Mouse (Mus musculus): ENCODE data around the gene 1700123L14Rik.
"Not testable (repeated sequence)": the region's sequence is repeated elsewhere in the genome, so short reads cannot be mapped to it uniquely, and the experiment has no call there.

The 1700123L14Rik gene

DNA sequence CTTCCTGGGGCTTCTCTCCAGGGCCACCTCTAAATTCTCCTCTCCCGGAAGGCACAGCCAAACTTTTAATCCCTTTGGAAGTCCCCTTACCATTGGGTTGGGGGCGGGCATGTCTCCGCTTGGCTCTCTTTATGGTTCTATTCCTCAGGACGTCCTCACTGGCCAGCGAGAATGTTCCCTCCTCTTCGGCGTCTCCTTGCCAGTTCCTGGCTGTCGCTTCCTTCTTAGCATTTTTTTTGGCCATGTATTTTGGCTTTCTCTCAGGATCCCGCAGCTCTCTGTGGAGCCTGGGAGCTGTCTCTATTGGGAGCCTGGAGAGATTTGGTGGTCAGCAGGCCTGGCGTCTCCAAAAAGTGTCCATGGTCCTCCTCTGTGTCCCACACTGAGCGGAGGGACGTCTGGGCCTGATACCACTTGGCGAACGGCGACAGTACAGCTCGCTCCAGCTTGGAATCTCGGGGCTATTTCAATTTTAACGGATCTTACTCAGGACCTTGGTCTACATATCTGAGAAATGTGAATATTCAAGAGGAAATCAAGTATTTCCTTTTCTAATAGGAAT, at the start of gene 1700123L14Rik:
Gene 1700123L14Rik, minus strand, starts transcription at position 426 of the 562 bp plus-strand sequence.
- no peak for DNase-seq (ENCODE audit: low read depth)

DNA sequence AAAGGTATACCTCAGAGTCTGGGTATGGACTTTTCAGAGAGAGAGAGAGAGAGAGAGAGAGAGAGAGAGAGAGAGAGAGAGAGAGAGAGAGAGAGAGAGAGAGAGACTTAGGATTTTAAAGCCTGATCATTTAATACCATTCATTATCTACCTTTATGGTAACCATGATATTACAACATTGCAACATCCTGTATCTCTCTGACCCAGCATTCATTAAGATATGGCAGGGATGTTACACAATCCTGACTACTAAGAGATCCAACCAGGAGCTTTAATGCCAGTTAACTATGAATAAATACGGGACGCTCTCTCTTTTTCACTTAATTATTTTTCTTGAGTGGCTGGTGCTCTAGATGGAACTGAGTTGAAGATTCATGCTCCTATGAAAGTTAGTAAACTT, 39.4 kb upstream of the 1700123L14Rik start:
- no peak for DNase-seq (ENCODE audit: low read depth)

DNA sequence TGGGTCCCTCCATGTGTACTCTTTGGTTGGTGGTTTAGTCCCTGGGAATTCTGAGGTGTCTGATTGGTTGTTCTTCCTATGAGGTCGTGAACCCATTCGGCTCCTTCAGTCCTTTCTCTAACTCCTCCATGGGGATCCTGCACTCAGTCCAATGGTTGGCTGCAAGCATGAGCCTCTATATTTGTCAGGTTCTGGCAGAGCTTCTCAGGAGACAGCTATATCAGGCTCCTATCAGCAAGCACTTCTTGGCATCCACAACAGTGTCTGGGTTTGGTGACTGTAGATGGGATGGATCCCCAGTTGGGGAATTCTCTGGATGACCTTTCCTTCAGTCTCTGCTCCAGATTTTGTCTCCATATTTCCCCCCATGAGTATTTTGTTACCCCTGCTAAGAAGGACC, 32.9 kb upstream of the 1700123L14Rik start:
- DNase-seq (ENCODE audit: low read depth): not testable (repeated sequence)

DNA sequence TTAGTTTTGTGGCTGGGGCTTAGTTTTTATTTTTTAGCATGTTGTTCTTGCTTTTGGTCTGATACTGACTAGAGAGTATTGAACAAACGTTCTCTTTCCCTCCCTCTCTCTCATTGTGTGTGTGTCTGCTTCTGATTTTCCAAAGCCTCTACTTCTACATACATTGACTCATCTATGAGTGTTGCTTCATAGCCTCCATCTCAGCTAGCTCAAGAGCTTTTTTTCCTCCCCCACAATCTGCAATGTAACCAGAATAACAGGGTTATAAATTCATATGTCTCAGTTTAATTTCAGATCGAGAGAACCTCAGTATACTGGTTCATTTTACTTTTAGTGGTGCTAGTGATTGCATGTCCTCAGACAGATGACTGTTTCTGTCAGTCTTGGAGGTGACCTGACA, 20.5 kb upstream of the 1700123L14Rik start:
- DNase-seq (ENCODE audit: low read depth): no peak

DNA sequence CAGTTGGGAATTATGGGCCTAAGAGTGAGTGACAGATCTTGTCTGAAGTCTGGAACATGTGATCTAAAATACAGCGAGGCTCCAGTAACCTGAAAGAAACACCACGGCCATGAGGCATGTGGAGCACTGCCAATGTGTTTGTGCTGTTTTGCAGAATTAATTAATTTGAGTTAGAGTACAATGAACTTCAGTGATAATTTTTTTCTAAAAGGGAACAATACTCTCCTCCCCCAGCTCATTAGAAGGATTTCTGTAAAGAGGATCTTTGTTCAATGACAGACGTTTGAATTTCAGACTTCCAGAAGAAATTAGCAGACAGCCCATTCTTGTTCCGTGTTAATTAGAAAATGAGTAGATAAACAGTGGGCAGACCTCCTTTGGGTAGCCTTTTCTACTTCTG, 17.3 kb upstream of the 1700123L14Rik start:
- DNase-seq (ENCODE audit: low read depth): no peak

DNA sequence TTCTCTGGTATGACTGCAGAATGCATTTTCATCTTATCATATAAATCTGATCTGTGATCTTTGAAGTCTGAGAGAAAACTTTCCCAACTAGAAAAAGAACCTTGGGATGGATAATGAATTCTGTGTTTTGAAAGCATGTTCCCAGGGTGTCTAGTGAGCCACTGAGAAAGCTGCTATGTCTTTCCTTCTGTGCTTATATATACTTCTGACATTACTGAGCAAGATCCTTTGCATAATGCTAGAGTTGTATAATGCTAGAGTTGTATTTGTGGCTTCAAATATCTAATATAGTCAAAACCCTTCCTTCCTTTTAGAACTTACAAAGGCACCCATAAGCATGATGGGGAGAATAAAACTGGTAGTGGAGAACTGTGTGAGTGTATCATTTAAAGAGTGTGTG, 12.5 kb upstream of the 1700123L14Rik start:
- DNase-seq (ENCODE audit: low read depth): no peak

DNA sequence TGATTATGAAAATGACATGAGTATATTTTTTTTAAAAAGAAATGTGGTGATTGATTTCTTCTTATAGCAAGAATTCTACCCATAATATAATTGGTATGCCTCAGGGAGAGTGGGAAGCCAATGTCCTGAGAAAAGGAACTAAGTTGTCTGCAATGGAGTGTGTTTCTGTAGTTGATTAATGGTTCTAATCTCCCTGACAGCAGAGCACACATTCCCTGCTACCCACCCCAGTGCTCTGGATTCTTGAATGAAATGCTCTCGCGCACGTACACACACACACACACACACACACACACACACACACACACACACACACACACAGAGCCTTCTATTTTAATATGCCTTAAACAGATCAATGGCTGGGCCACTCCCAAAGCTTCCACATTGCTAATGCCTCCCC, 7.6 kb upstream of the 1700123L14Rik start:
- DNase-seq (ENCODE audit: low read depth): no peak

DNA sequence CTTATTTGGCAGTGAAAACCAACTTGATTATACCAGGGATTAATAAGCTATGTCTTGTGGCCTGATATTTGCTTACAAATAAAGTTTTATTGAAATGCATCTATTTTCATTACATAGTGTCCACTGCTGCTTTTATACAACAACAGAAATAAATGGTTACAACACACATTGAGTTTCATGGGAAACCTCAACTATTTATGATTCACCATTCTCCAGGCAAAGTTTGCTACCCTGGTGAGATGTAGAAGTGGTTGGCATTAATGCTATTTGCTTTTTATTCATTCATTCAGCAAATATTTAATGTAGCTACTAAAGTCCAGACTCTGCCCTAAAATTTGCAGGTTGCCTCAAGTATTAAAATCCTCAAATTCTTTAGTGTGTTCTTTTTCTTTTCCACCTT, 988 bp upstream of the 1700123L14Rik start:
- DNase-seq (ENCODE audit: low read depth): no peak

DNA sequence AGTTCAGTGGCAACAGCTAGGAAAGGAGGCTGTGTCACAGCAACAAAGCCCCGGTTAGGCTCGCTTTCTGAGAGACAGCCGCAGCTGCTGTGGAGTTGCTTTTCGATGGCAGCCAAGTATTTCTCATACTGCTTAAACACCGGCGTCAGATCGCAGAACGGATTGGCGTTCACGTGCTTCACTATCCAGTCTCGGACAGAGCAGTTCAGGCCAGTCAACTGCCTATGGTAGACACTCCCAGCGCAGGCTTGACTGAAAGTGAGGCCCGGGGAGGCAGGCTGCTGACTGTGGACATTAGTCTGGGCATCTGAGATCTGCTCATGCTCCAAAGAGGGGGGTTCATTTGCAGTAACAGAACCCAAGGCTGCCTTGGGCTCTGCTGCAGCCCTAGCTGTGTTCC, 640 bp downstream of the 1700123L14Rik start:
- DNase-seq (ENCODE audit: low read depth): no peak

DNA sequence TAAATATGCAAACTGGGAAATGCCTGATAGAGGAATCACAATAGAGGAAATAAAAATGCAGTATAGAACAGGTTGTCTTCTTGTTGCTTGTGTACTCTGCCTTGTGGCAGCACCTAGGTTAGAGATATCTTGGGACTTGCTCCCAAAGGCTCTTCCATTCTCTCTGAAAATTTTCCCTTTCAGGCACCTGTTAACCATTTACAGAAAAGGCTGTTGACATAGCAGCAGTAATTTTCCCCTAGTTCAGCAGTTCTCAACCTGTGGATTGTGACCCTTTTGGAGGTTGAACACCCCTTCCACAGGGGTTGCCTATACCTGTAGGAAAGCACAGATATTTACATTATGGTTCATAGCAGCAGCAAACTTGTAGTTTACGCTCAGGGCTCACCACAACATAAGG, 22.7 kb downstream of the 1700123L14Rik start:
- no peak for DNase-seq (ENCODE audit: low read depth)

DNA sequence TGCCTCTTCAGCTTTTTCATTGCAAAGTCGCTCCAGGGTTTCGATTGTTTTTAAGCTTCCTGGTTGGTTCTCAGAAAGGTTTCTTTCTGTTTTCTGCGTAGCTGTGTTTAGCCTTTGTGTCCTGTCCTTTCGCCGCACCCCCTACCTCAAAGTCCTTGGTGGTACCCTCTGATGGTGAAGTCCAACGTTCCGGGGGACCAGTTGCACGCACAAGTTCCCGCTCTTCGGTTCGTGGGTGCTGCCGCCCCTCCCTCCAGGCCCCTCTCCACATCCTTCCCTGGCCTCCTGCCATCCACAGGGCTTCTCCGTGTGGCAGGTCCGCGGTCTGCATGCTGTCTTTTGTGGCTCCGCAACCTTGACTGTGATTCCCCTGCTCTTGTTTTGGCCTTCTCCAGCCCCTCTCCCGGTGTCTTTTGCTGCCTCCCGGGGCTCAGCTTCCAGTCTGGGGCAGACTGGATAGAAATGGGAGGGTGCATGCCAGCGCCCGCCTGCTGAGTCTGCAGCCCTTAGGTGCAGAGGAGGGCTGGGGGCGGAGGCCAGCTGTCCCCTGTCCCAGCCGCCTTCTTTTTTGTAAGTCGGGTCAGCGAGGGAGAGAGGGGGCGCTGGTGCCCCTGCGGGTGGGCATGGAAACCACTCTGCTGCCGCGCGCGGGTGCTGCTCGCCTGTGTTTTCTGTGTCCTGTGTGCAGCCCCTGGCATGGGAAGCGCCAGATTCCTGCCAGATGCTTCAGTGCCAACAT, 49.3 kb downstream of the 1700123L14Rik start:
- DNase-seq (ENCODE audit: low read depth): no peak

DNA sequence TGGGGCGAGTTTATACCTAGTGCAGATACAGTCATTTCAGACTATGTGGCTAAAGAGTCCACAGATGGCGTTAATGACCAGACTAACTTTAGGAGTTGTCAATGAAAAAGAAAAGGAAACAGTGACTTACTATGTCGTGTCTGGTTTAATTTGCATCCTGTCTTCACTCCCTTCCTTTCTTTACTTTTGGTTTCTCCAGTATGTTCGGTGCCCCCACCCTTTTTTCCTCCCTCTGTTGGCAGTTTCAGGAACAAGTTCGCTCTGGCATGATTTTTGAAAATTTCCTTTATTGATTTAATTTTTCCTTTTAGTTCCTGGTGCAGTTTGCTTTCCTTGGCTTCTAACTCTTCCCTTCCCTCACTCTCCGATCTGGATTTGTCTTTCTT, 49.9 kb downstream of the 1700123L14Rik start:
- no peak for DNase-seq (ENCODE audit: low read depth)

Measured in c-Kit-positive CD71-negative TER-119-negative erythroid progenitor cells, embryonic 14.5 days (primary cell).